Mouse (Mus musculus): ENCODE data around the gene Akr1b8.

The Akr1b8 gene

DNA sequence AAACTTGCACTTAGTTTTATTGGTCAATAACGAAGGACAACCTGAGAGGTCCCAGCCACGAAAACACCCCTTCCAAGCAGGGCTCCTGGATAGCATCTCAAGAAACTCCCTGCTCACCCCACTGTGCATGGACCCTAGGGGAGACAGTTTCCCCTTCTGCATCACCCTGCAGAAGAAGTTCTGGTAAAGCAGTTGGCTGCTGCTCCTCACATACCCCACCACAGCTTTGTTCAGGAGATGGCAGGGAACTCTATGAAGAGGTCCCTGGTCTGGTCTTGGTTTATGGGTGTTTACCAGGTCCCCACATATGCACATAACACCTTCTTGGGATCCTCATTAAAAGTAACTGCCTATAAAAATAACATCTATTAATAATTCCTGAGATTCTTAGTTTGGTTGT is 11.4 kb upstream of the Akr1b8 start:
- no peak for TF ChIP-seq GATA4 (IDR thresholded peaks at IDR 0.05; ENCODE audit: insufficient replicate concordance, low read length)

DNA sequence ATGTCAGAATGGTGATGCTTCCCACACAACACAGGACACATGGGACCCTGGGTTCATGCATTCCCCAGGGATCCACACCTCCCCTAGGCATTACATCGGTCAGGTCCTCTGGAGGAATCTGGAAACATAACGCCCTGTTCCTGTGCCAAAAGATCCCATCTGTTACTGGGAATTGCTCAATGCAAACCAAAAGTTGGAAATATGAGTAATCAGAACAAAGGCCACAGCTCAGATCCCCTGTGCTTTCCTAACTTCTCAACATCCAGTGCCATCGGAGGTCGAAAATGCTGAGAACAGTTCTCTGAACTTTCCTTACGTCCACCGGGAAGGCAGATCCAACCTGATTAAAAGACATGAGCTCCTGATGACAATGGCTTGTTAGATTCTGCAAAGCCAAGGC is 10.5 kb upstream of the Akr1b8 start:
- TF ChIP-seq GATA4 (IDR thresholded peaks at IDR 0.05; ENCODE audit: insufficient replicate concordance, low read length) = no peak

GRCm38 (mm10) chr6:34344135-34344850 is 9.6 kb upstream of the Akr1b8 start:
- TF ChIP-seq GATA4 (IDR thresholded peaks at IDR 0.05; ENCODE audit: insufficient replicate concordance, low read length) = no peak

GRCm38 (mm10) chr6:34344935-34345334 is 9.0 kb upstream of the Akr1b8 start:
- no peak for TF ChIP-seq GATA4 (IDR thresholded peaks at IDR 0.05; ENCODE audit: insufficient replicate concordance, low read length)

GRCm38 (mm10) chr6:34346096-34346898 is 7.6 kb upstream of the Akr1b8 start:
- TF ChIP-seq GATA4 (IDR thresholded peaks at IDR 0.05; ENCODE audit: insufficient replicate concordance, low read length) = no peak

DNA sequence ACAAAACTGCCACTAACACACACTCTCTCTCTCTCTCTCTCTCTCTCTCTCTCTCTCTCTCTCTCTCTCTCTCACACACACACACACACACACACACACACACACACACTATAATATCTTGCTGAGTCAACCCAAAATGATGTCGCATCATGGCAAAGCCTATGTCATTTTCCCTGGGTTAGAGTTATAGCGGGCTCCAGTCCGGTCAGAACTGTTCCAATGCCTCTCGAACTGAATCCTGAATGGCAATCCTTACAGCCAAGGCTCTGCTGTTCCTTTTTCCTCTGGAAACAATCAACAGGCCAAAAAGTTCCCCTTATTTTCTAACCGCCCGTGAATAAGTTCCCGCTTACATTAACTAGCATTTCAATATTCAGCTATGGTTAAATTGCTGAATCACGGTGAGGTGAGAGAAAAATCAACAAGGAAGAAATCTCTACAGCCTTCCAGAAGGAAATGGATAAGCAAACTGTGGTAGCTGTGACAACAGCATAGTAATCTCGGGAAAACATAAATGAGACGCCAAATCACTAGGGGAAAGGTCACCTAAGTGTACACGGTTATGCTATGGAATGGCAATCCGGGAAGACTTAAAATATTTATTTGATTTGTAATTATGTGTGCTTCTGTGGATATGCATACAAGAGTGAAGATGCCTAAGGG is 3.8 kb upstream of the Akr1b8 start:
- no peak for TF ChIP-seq GATA4 (IDR thresholded peaks at IDR 0.05; ENCODE audit: insufficient replicate concordance, low read length)

GRCm38 (mm10) chr6:34352401-34352800 is 1.5 kb upstream of the Akr1b8 start:
- TF ChIP-seq GATA4 (IDR thresholded peaks at IDR 0.05; ENCODE audit: insufficient replicate concordance, low read length) = no peak

DNA sequence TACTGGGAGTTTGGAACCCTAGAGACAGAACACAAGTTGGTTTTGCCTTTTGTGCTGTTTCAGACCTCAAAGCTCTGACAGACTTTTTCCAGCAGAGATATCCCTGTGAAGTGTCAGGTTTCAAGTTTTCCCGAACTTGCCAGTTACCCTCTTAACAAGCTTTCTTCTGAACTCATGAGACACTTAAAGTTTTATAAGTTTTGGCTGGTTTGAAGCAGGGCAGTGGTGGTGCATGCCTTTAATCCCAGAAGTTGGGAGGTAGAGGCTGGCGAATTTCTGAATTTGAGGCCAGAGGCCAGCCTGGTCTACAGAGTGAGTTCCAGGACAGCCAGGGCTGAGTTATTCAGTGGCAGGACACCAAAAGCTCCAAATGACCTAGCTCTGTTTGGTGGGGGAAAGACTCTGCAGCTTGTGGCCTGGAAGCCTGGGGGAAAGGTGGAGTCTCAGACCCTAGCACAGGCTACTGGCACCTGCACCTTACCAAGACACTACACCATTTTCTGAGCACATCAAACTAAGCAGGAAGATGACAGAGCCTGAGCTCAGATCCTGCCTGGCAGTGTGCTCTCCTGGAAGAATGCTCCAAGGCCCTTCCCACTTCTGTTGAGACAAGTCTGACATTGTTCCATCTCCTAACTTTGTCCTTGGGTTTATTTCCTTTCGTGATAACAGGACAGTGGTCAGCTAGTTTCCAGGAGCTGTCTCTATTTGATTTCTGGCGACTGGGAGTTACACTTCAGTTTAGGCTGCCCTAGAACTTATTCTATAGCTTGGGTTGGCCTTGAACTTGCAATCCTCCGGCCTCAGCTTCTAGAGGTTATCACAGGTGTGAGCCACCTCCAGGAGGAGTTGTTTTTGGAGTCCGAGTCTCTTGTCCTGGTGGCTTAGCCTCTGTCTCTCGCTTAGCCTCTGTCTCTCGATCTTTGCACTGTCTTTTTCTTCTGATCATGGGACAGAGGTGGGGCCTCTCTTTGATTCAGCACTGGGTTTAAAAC is 732 bp downstream of the Akr1b8 start:
- peak; percentile 27; the same call in 1 of the 2 replicates for TF ChIP-seq GATA4 (IDR thresholded peaks at IDR 0.05; ENCODE audit: insufficient replicate concordance, low read length)

DNA sequence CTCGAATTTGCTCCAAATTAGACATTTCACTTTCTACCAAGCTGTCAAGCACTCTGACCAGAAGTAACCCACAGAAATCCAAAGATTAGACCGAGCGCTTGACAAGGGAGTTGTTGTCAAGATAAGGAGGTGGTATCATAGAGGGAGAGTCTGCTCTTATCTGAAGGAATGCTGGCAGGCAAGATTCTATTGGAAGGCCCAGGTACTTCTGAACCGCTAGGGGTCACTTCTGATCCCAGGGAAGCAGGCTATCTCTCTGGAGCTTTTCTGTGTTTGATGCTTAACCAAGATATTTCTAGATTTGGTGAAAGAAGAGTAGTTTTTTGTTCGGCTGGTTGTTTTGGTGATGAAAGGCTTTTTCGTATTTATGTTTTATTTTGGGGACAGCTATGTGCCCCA is 1.4 kb downstream of the Akr1b8 start:
- peak; percentile 11; the same call in 1 of the 2 replicates for TF ChIP-seq GATA4 (IDR thresholded peaks at IDR 0.05; ENCODE audit: insufficient replicate concordance, low read length)

DNA sequence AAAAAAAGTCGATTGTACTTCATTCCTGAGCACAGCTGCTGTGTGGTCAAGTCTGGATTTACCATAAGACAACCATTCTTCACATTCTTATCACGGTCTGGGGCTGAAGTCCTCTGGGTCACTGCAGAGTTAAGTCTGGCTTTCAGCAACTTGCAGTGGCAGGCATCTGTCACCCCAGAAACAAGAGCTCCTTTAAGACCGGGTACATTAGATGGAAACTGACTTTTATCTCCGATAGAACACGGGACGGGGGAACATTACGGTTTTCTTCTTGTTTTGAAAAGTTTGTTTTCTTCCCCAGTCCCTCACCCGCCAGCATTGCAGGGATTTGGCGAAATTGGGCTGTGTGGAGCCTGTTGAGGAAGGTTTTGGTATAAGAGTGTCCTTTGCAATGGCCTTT is 1.9 kb downstream of the Akr1b8 start:
- TF ChIP-seq GATA4 (IDR thresholded peaks at IDR 0.05; ENCODE audit: insufficient replicate concordance, low read length) = no peak

DNA sequence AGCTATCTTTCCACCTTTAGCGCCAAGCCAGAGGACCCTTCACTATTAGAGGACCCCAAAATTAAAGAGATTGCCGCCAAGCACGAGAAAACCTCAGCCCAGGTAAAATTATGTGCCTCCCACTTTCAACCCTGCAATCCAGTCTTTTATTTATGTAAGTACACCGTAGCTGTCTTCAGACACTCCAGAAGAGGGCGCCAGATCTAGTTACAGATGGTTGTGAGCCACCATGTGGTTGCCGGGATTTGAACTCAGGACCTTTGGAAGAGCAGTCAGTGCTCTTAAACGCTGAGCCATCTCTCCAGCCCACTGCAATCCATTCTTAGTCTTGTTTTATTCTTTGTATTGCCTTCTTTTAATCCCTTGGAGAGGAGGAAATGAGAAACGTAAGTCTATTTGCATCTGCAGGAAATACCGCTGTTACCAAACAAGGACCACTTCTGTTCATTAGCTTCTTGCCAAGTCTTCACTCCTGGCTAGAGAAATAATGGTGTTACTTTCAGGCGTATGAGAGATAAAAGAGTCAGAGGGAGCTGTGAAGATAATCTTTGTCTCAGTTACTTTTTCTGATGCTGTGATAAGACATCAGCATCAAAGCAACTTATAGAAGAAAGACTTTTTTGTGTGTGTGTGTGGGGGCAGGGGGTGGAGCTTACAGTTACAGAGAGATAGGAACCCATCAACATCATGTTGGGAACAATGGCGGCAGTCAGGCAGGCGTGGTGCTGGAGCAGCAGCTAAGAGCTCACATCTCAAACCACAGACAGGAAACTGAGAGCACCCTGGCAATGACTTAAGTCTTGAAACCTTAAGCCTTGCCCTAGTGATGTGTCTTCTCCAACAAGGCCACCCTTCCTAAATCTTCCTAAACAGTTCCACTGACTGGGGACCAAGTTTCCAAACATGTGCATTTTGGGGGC is 10.6 kb downstream of the Akr1b8 start:
- TF ChIP-seq GATA4 (IDR thresholded peaks at IDR 0.05; ENCODE audit: insufficient replicate concordance, low read length) = no peak

GRCm38 (mm10) chr6:34367998-34368397 is 14.1 kb downstream of the Akr1b8 start:
- no peak for TF ChIP-seq GATA4 (IDR thresholded peaks at IDR 0.05; ENCODE audit: insufficient replicate concordance, low read length)

GRCm38 (mm10) chr6:34370081-34370480 is 16.2 kb downstream of the Akr1b8 start:
- no peak for TF ChIP-seq GATA4 (IDR thresholded peaks at IDR 0.05; ENCODE audit: insufficient replicate concordance, low read length)
